Mouse (Mus musculus) spleen, adult 18-20 months (tissue): Measurements from ENCODE around the gene Gfm1.

Source experiments
- DNase-seq, 2 experiments: peaks; one replicate each; pipeline ENCODE4 v3.0.0; 2022; ENCODE audit warnings: mixed read lengths in 2 of 2

The Gfm1 gene

GRCm38 (mm10) chr3:67429999-67430380, at the start of gene Gfm1:
TSS of gene Gfm1 (plus strand) at chr3:67430096.
- DNase-seq: peak; percentile 76 to 84

GRCm38 (mm10) chr3:67429338-67429998, 428 bp upstream of the Gfm1 start:
- no peak for DNase-seq

- no peak for DNase-seq
These were observed 4.1 kb downstream of the Gfm1 start for GRCm38 (mm10) chr3:67434011-67434410.

GRCm38 (mm10) chr3:67447143-67447542, 17.2 kb downstream of the Gfm1 start:
- no peak for DNase-seq

GRCm38 (mm10) chr3:67449660-67450059, 19.8 kb downstream of the Gfm1 start:
- no peak for DNase-seq

- no peak for DNase-seq
These were observed 20.8 kb downstream of the Gfm1 start for GRCm38 (mm10) chr3:67450601-67451210.

- DNase-seq: no peak
These were observed 30.0 kb downstream of the Gfm1 start for GRCm38 (mm10) chr3:67459881-67460280.

GRCm38 (mm10) chr3:67462015-67462414, 32.1 kb downstream of the Gfm1 start:
- DNase-seq: no peak

GRCm38 (mm10) chr3:67462578-67462977, 32.7 kb downstream of the Gfm1 start:
- DNase-seq: no peak

GRCm38 (mm10) chr3:67463001-67463400, 33.1 kb downstream of the Gfm1 start:
- no peak for DNase-seq

GRCm38 (mm10) chr3:67463450-67464372, 33.8 kb downstream of the Gfm1 start, which contains the start of gene Lxn:
TSS of gene Lxn (minus strand) at chr3:67463926.
- peak; percentile 20 to 51 for DNase-seq

GRCm38 (mm10) chr3:67466576-67466975, 36.7 kb downstream of the Gfm1 start:
- DNase-seq: no peak

- no peak for DNase-seq
These were observed 37.4 kb downstream of the Gfm1 start for GRCm38 (mm10) chr3:67467281-67467680.

GRCm38 (mm10) chr3:67471408-67472127, 41.7 kb downstream of the Gfm1 start:
- no peak for DNase-seq

- no peak for DNase-seq
These were observed 43.5 kb downstream of the Gfm1 start for GRCm38 (mm10) chr3:67473438-67473837.

GRCm38 (mm10) chr3:67479806-67480205, 49.9 kb downstream of the Gfm1 start:
- no peak for DNase-seq

- DNase-seq: no peak
These were observed 52.5 kb downstream of the Gfm1 start for GRCm38 (mm10) chr3:67482400-67482799.

- DNase-seq: no peak
These were observed 55.3 kb downstream of the Gfm1 start for GRCm38 (mm10) chr3:67485233-67485632.

- DNase-seq: no peak
These were observed 60.3 kb downstream of the Gfm1 start for GRCm38 (mm10) chr3:67490156-67490555.

- DNase-seq: no peak
These were observed 62.4 kb downstream of the Gfm1 start for GRCm38 (mm10) chr3:67492086-67492869.

- no peak for DNase-seq
These were observed 63.2 kb downstream of the Gfm1 start for GRCm38 (mm10) chr3:67493132-67493531.

GRCm38 (mm10) chr3:67496310-67496709, 66.4 kb downstream of the Gfm1 start:
- DNase-seq: no peak
